Mouse (Mus musculus): ENCODE data around the gene Pabpn1.

The Pabpn1 gene

GRCm38 (mm10) chr14:54893651-54894181, 1.4 kb downstream of the Pabpn1 start:
- peak; percentile 98 for DNase-seq (ENCODE audit: low read depth)

- no peak for DNase-seq (ENCODE audit: low read depth)
Measured at GRCm38 (mm10) chr14:54894296-54895151, 2.2 kb downstream of the Pabpn1 start.

- DNase-seq (ENCODE audit: low read depth) = no peak
Measured at GRCm38 (mm10) chr14:54897445-54897844, 5.1 kb downstream of the Pabpn1 start.

GRCm38 (mm10) chr14:54900383-54900782, 8.1 kb downstream of the Pabpn1 start:
- no peak for DNase-seq (ENCODE audit: low read depth)

- DNase-seq (ENCODE audit: low read depth) = no peak
Measured at GRCm38 (mm10) chr14:54903641-54904040, 11.3 kb downstream of the Pabpn1 start.

- no peak for DNase-seq (ENCODE audit: low read depth)
Measured at GRCm38 (mm10) chr14:54908682-54909081, 16.4 kb downstream of the Pabpn1 start.

- DNase-seq (ENCODE audit: low read depth) = no peak
Measured at GRCm38 (mm10) chr14:54912109-54912850, 20.0 kb downstream of the Pabpn1 start.

- DNase-seq (ENCODE audit: low read depth) = no peak
Measured at GRCm38 (mm10) chr14:54912886-54913285, 20.6 kb downstream of the Pabpn1 start, which contains the start of gene Slc22a17. Gene Slc22a17 (minus strand): TSS chr14:54913132.

GRCm38 (mm10) chr14:54913343-54913742, 21.0 kb downstream of the Pabpn1 start:
- DNase-seq (ENCODE audit: low read depth) = no peak

GRCm38 (mm10) chr14:54920076-54920685, 27.9 kb downstream of the Pabpn1 start:
- DNase-seq (ENCODE audit: low read depth) = no peak

GRCm38 (mm10) chr14:54924641-54925348, 32.5 kb downstream of the Pabpn1 start:
- no peak for DNase-seq (ENCODE audit: low read depth)

GRCm38 (mm10) chr14:54925349-54926342, 33.3 kb downstream of the Pabpn1 start, which contains the start of gene Efs:
Gene Efs (minus strand): TSS chr14:54926126.
- no peak for DNase-seq (ENCODE audit: low read depth)

GRCm38 (mm10) chr14:54926401-54927158, 34.3 kb downstream of the Pabpn1 start:
- DNase-seq (ENCODE audit: low read depth) = no peak

GRCm38 (mm10) chr14:54927296-54927695, 35.0 kb downstream of the Pabpn1 start:
- no peak for DNase-seq (ENCODE audit: low read depth)

- no peak for DNase-seq (ENCODE audit: low read depth)
Measured at GRCm38 (mm10) chr14:54929801-54930200, 37.5 kb downstream of the Pabpn1 start.

- DNase-seq (ENCODE audit: low read depth) = no peak
Measured at GRCm38 (mm10) chr14:54930431-54930830, 38.1 kb downstream of the Pabpn1 start.

- no peak for DNase-seq (ENCODE audit: low read depth)
Measured at GRCm38 (mm10) chr14:54932645-54933150, 40.4 kb downstream of the Pabpn1 start, which contains the start of gene Il25. Gene Il25 (plus strand): TSS chr14:54932695.

GRCm38 (mm10) chr14:54935904-54936830, 43.9 kb downstream of the Pabpn1 start, which contains the start of gene Cmtm5:
Gene Cmtm5 (plus strand): TSS chr14:54936261.
- no peak for DNase-seq (ENCODE audit: low read depth)
